Mouse (Mus musculus) gastrocnemius, postnatal 4 days (tissue): Measurements from ENCODE around the gene Kcns1. TPM values are rescaled to one million over a fixed set of nuclear protein-coding genes. Genes with fewer than 3 reads are reported as not detected.

ENCODE experiments used
- DNase-seq, 2 experiments: peaks; one replicate each; pipeline ENCODE4 v3.0.0; 2021 to 2022; ENCODE audit warnings: low spot score in 2 of 2, mixed read lengths in 2 of 2
- total RNA-seq, 2 experiments: library from RNA; stranded (reverse); gene quantifications; 2 replicates each; pipeline ENCODE4 v1.2.3; 2021

The Kcns1 gene
- total RNA-seq, 2 experiments from 2014 or later: 0.21 to 0.52 TPM

GRCm38 (mm10) chr2:164174649-164175395 is 3.9 kb upstream of the Kcns1 start:
- no peak for DNase-seq

DNA sequence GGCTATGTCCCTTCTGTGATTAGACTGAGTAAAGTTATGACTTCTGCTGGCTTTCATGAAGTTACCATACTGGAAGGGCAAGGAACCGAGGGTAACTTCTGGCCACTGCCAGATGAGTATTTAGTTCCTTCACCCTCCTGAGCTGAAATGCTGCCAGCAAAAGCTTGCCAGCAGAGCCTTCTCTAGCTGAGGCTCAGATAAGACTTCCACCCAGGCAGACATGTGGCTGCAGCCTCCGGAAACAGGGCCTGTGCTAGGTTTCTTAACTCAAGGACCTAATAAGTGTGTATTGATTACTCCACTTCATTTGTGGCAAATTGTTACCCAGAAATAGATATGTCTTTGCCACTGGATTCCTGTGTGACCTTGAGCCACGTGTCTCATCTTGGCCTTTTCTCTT is 2.5 kb upstream of the Kcns1 start:
- no peak for DNase-seq

- no peak for DNase-seq
Measured at GRCm38 (mm10) chr2:164170326-164170725, 587 bp downstream of the Kcns1 start.

- no peak for DNase-seq
Measured at GRCm38 (mm10) chr2:164168571-164168946, 2.4 kb downstream of the Kcns1 start.

- DNase-seq: no peak
Measured at GRCm38 (mm10) chr2:164167752-164168570, 3.0 kb downstream of the Kcns1 start.

- DNase-seq: no peak
Measured at GRCm38 (mm10) chr2:164164941-164165340, 6.0 kb downstream of the Kcns1 start.

DNA sequence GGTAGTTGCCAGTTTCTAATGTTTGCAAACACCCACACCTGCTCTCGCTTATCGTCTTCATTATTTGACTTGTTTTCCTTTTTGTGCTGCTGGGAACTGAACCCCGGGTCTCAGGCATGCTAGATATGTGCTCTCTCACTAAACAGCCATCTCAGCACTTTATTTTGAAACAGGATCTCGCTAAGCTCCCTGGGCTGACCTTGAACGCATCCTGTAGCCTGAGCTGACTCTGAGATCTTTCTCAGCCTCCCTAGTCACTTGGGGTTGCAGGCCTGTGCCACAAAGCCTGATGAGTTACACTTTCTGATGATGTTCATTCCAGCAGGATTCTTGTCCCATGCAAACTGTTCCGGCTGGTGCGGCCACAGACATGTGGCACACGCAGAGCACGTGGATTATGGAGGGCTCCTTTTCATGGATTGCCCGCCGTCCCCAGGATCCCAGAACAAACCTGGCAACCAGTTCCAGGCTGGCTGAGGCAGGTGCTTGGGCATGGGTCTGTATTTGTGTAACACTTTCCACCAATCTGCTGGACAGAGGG is 9.3 kb downstream of the Kcns1 start:
- no peak for DNase-seq

- no peak for DNase-seq
Measured at GRCm38 (mm10) chr2:164158838-164159237, 12.1 kb downstream of the Kcns1 start.

- DNase-seq: no peak
Measured at GRCm38 (mm10) chr2:164156158-164156557, 14.8 kb downstream of the Kcns1 start.

DNA sequence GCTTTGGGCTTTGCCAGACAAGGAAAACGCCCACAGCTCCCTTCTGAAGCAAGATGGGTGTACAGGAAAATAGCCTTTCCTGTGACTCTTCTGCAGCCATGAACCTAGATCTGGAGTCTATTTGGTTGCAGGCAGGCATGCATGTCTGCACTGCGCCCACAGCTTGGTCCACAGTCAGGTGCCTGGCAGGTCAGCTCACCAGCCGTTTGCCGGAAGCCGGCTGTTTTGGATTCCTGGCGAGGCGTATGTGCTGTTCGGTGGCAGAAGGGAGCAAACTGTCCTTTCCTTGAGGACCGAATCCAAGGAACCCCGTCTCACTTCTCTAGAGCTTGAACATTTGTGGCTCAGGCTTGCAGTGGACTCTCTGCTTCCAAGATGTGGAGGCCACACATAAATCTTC is 16.9 kb downstream of the Kcns1 start:
- DNase-seq: no peak

DNA sequence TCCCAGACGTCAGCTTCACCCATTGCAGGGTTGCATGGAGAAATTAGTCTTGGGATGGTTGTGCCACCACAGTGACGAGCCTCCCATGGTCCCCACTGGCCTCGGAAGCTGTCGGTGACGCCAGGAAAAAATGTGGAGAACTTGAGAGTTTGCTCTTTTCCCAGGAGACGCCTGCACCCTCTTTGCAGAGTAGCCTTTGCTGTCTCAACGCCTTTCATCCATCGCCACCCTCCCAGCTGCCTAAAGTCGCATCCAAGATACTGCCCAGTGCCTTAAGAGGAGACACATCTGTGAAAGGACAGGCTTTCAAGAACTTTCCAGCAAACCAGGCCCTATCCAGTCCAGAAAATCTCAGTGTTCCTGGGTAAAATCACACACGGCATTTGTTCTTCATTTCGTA is 18.6 kb downstream of the Kcns1 start:
- DNase-seq: no peak

DNA sequence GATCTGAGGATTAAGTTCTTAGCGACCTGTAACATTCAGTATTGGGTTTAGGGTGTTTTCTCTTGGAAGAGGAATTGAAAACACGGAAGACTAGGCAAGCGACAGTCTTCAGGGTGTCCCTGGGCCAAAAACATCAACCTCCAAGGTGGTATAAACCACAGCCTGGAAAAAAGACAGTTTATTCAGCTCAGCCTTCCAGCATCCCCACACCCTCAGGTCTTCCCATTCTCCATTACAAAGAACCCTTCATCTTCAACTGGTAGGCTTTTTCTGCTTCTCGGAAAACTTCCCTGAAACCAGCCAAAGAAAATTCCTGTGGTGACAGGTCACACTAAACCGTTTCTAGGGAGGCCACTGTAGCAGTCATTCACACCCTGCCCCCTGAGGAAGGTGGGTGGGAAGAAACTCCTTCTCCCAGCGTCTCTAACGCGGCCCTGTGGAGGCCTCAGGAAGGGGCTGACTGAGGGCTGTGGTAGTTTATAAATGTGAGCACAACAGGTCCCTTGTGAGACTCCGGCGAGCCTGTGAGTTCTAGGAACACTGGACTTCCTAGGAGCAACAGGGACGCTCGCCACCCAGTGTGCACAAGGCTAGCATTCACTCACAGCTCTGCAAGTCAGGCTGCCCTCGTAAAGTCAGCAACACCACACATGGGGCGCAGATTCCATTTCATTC is 20.7 kb downstream of the Kcns1 start:
- no peak for DNase-seq

GRCm38 (mm10) chr2:164146556-164146955 is 24.4 kb downstream of the Kcns1 start:
- no peak for DNase-seq

DNA sequence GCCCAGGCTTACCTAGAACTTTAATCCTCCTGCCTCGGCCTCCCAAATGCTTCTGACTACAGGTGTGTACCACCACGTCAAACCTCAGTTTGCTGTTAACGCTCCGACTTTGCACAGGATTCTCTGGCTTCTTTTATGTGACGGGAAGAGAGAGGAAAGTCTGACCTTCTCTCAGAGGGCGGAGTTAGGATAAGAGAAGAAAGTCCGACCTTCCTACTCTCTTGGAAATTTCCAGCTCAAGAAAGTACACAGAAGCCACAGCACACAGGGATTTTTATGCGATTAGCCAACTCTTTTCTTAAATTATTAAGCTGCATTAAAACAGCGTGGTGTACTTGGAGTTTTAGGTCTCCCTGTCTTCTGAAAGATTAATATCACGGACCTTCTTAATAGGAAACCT is 26.4 kb downstream of the Kcns1 start:
- no peak for DNase-seq

- no peak for DNase-seq
Measured at GRCm38 (mm10) chr2:164144025-164144424, 26.9 kb downstream of the Kcns1 start.

GRCm38 (mm10) chr2:164142021-164142420 is 28.9 kb downstream of the Kcns1 start:
- no peak for DNase-seq

DNA sequence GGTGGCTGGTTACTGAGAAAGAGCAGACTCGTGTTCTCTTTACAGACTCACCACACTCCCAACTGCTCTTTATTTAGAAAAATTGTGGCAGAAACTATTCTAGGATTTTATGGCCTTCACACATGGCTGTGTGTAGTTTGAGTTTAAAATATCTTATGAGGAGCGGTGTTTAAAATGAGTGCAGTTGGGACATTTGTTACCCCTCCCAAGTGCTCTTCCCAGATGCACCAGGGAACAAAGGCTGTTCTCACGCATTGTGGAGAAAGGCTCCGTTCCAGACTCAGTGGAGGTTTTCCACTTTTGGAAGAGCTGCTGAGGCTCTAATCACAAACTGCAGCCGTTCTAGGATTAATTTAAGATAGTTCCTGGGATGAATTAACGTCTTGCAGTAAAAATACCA is 33.2 kb downstream of the Kcns1 start:
- no peak for DNase-seq

DNA sequence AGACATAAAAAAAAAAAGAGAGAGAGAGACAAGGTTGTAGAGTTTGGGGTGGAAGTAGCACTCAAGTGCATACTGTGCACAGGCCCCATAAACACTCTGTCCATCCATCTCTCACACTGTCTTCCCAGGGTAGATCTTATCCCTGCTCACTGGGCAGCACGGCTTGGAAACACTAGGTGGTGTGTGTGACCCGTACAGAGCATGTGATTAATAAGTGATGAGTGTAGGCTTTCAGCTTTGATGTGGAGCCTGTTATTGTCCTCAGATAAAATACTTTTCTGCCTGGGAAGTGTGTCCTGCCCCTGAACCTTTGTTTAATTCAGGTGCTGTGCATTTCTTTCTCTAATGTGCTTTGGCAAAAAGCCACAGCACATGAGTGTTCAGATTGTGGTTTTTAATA is 34.5 kb downstream of the Kcns1 start:
- no peak for DNase-seq

DNA sequence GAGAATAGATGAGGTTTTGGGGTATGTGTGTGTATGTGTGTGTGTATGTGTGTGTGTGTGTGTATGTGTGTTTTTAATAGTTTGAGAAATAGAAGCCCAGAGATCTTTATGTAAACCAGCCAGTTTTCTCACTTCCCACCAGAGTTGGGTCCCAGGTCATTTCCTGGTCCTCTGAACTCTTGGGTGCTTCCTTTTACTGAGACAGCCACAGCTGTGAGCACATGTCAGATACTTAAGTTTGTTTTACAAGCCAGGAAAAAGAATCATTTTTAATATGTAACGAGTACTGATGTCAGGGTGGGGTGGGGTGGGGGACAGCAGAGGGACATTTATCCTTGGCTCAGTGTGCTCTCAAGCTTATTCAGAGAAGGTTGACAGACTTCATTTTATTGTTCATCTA is 35.5 kb downstream of the Kcns1 start:
- no peak for DNase-seq

DNA sequence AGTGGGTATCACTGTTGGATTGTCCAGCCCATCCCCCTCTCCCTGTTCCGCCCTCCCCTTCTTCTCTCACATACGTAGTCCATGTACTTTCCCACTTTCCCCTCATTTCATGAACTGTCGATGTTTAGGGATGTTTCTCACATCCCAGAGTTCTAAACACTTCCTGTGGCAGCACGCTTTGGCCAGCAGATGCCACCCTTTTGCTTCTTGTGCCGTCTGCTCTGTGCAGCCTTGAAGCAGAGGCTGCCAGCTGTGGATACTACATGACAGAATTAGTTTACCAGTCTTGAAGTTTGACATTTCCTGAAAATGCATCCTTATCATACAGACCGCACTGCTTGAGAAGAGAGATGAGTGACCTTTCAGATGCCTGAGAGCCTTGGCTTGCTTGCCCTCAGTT is 36.4 kb downstream of the Kcns1 start:
- DNase-seq: no peak

GRCm38 (mm10) chr2:164131586-164131985 is 39.3 kb downstream of the Kcns1 start:
- no peak for DNase-seq
